Mouse (Mus musculus) lung, embryonic 14.5 days (tissue): ENCODE data around the gene Psmb2. TPM values are rescaled to one million over a fixed set of nuclear protein-coding genes. Genes with fewer than 3 reads are reported as not detected.

Experiments
- ATAC-seq: fragments of 200-750 bp; cut with Nextera tagmentation; 2 replicates; pipeline ENCODE4 v1.8.0; 2017; ENCODE audit warnings: mild to moderate bottlenecking, moderate TSS enrichment, moderate library complexity; ENCODE audit not compliant: insufficient read depth
- DNase-seq: peaks from one replicate; pipeline ENCODE4 v3.0.0-alpha.2; 2015
- H3K27ac ChIP-seq: fragments of 300-500 bp; sonication (generic); 2 replicates; pipeline ENCODE4 v1.5.1; 2014; ENCODE audit warnings: low read depth, mild to moderate bottlenecking, moderate library complexity
- H3K27me3 ChIP-seq: fragments of 300-500 bp; sonication (generic); 2 replicates; pipeline ENCODE4 v1.6.1; 2014; ENCODE audit warnings: low read length, control low read depth; ENCODE audit not compliant: insufficient read depth
- H3K36me3 ChIP-seq: fragments of 300-500 bp; sonication (generic); 2 replicates; pipeline ENCODE4 v1.6.1; 2014; ENCODE audit warnings: control low read depth; ENCODE audit not compliant: insufficient read depth
- H3K4me1 ChIP-seq: fragments of 300-500 bp; sonication (generic); 2 replicates; pipeline ENCODE4 v1.6.1; 2014; ENCODE audit warnings: antibody characterized with exemption, control low read depth; ENCODE audit not compliant: insufficient read depth
- H3K4me2 ChIP-seq: fragments of 300-500 bp; sonication (generic); 2 replicates; pipeline ENCODE4 v1.6.1; 2014; ENCODE audit warnings: mild to moderate bottlenecking
- H3K4me3 ChIP-seq: fragments of 300-500 bp; sonication (generic); 2 replicates; pipeline ENCODE4 v1.5.1; 2014; ENCODE audit warnings: low read depth, low read length
- H3K9ac ChIP-seq: fragments of 300-500 bp; sonication (generic); 2 replicates; pipeline ENCODE4 v1.6.1; 2014
- H3K9me3 ChIP-seq: fragments of 300-500 bp; sonication (generic); 2 replicates; pipeline ENCODE4 v1.6.1; 2016; ENCODE audit warnings: low read depth, low read length, control low read depth
- CTCF ChIP-seq: IDR thresholded peaks from 2 replicates; pipeline ENCODE4 v1.5.1; 2016; ENCODE audit warnings: antibody characterized with exemption, low read depth
- WGBS: fragments of 180-500 bp; shearing (Covaris S2); extraction: QIAGEN DNeasy Blood & Tissue Kit; methylation state at CpG from one replicate; pipeline ENCODE4 v1.1.7; 2014; 5-methylcytosine and 5-hydroxymethylcytosine counted together
- polyA plus RNA-seq: library from polyadenylated mRNA; unstranded; fragments of >200 nt; fragmentation: Nextera tagmentation; extraction: Ambion mirVana; gene quantifications from 2 replicates; pipeline ENCODE4 v1.2.1, GENCODE M21; 2014

Psmb2 gene
- polyA plus RNA-seq, 1 experiment from 2014 or later: 528 TPM

DNA sequence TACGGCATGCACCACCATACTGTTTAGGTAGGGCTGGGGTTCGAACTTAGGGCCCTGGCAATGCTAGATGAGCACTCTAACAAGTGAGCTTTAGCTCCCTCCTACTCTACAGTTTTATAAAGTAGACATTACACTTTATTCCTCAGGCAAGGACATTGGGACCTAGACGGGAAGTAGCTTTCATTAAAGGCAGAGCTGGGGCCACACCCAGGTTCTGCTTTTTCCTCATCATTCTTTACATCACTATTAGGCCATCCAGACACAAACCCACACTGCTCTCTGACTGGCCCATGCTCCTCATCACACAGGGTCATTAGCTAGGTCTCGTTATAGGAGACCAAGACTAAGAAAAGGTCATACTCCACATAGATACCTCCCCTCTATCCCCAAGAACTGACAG is 33.6 kb upstream of the Psmb2 start:
- no peaks in the 10 kb centered on the region for H3K9me3 ChIP-seq
- H3K36me3 ChIP-seq: no peaks in the 10 kb centered on the region
- no peaks in the 10 kb centered on the region for H3K4me1 ChIP-seq
- WGBS: 63% methylated on average over 4 of the region's 4 CpGs
- ATAC-seq (no peak), DNase-seq (no peak)
- H3K27me3 ChIP-seq: no peaks in the 10 kb centered on the region
- no peak for TF ChIP-seq CTCF
- no peak overlapping the region for H3K27ac ChIP-seq
- no peak overlapping the region for H3K4me3 ChIP-seq
- no peak overlapping the region for H3K9ac ChIP-seq
- no peak overlapping the region for H3K4me2 ChIP-seq

DNA sequence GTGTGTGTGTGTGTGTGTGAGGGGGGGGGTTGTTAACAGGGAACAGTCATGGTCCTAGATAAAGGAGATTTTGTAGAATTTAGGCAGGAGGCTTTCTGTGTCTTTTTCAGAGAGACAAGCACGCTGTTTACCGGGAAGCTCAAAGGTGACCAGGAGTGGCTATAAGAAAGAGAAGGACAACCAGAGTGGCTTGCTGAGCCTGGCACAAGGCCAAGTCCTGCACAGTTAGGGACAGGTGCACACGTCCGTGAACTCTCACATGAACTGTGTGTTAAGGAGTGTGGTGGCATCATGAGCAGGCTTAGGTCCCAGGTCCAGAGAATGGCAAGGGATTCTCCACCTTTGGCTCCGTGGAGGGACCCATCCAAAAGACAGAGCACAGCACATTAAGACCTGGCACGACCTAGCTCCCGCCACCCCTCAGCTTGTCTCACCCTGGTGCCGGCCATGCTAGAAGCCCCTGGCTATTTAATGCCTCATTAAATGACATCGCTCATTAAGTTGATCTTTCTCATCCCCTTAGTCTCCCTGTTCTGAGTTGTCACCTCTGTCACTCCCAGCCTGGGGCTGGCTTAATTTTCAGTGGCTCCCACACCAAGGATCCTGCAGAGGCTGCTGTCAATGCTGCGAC is 33.0 kb upstream of the Psmb2 start:
- no peaks in the 10 kb centered on the region for H3K27me3 ChIP-seq
- WGBS: 65% methylated on average over 10 of the region's 10 CpGs
- no peak overlapping the region for H3K4me3 ChIP-seq
- no peaks in the 10 kb centered on the region for H3K9me3 ChIP-seq
- H3K36me3 ChIP-seq: no peaks in the 10 kb centered on the region
- DNase-seq (no peak), ATAC-seq (no peak)
- no peak overlapping the region for H3K27ac ChIP-seq
- no peak for TF ChIP-seq CTCF
- H3K4me2 ChIP-seq: no peak overlapping the region
- no peaks in the 10 kb centered on the region for H3K4me1 ChIP-seq
- H3K9ac ChIP-seq: no peak overlapping the region

DNA sequence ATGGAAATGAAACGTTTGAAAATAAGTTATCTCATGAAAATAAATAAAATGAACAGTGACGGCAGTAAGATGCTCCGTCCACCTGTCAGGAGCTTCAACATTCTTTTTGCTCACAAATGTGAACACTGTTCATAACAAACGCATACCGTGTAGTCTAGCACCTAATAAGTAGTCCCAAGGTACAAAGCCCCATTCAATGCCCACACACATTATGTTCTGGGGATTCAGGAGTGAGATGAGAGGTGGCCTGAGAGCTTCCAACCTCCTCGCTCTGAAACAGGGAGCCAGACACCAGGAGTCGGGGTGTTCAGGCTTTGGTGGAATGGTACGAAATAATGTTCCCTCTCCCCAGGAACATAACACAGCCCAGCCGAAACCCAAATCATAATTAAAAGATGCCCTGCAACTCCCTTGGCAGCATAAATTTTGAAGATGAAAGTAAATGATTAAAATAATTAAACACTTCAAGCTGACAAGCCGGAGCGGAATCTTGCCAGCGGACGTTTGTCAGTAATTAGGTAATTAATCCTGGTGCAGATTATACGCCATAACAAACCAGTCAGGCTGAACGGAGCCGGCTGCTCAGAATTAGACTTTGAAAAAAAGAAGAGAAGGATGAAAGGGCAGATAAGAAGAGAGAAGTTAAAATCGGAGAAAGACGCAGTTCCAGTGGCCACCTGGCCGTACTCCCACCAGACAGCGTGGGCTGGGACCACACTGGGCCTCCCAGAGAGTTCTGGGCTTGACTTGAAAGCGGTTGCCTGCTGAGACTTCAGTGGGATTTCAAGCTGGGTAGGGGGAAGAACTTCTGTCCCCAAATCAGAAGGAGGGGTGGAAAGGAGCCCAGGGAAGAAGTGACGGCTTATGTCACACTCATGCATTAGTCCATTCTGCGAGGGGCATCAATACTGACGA is 29.2 kb upstream of the Psmb2 start:
- no peak overlapping the region for H3K4me2 ChIP-seq
- no peaks in the 10 kb centered on the region for H3K36me3 ChIP-seq
- H3K4me3 ChIP-seq: no peak overlapping the region
- DNase-seq (no peak), ATAC-seq (no peak)
- H3K9me3 ChIP-seq: no peaks in the 10 kb centered on the region
- WGBS: 26% methylated on average over 24 of the region's 24 CpGs
- TF ChIP-seq CTCF: no peak
- H3K9ac ChIP-seq: no peak overlapping the region
- H3K4me1 ChIP-seq: no peaks in the 10 kb centered on the region
- no peaks in the 10 kb centered on the region for H3K27me3 ChIP-seq
- H3K27ac ChIP-seq: no peak overlapping the region

DNA sequence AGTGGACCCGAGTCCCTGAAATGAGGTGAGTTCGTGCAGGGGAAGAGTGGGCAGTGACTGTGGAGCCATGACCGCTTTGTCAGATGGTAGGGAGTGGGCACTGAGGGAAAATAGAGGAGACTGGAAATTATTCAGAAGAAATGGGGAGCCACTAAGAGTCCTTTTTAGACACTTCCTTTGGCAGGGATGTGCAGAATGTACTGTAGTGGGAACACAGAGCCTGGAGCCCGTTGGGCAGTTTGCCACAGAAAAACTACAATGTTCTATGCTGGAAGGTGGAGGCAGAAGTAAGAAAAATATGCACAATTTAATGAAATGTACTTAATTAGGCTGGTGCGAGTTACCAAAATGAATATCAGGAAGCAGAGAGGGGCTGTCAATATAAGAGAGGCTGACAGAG is 24.3 kb upstream of the Psmb2 start:
- Histone ChIP-seq H3K27ac (no peak overlapping the region), H3K27me3 (no peaks in the 10 kb centered on the region), H3K9me3 (no peaks in the 10 kb centered on the region), H3K36me3 (no peaks in the 10 kb centered on the region), H3K4me2 (no peak overlapping the region), H3K4me3 (no peak overlapping the region), H3K4me1 (no peaks in the 10 kb centered on the region), H3K9ac (no peak overlapping the region)
- DNase-seq: no peak
- WGBS: 76% methylated on average over 5 of the region's 5 CpGs
- no peak for TF ChIP-seq CTCF
- ATAC-seq: no peak

DNA sequence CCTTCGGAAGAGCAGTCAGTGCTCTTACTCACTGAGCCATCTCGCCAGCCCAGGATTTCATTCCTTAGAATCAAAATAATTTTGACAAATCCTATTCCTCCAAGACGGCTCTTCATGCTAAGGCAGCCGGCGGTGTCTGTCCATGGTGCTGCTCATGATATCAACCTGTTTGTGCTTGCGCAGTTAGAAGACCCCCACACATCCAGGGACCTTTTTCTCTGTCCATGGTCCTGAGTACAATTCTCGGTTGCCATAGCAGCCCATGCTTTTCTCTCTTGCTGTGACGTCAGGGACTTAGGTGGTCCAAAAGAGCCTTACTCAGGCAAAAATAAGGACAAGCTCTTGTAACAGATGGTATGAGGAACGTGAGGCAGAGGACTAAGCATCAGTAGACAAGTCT is 22.1 kb upstream of the Psmb2 start:
- DNase-seq (peak; percentile 94), ATAC-seq (peak; percentile 75; the same call in 1 of the 2 replicates)
- Histone ChIP-seq H3K4me3 (no peak overlapping the region), H3K27ac (no peak overlapping the region), H3K4me1 (no peaks in the 10 kb centered on the region), H3K9me3 (no peaks in the 10 kb centered on the region), H3K27me3 (no peaks in the 10 kb centered on the region), H3K9ac (no peak overlapping the region), H3K4me2 (no peak overlapping the region), H3K36me3 (no peaks in the 10 kb centered on the region)
- TF ChIP-seq CTCF: no peak
- 8% methylated on average over 9 of the region's 9 CpGs for WGBS

DNA sequence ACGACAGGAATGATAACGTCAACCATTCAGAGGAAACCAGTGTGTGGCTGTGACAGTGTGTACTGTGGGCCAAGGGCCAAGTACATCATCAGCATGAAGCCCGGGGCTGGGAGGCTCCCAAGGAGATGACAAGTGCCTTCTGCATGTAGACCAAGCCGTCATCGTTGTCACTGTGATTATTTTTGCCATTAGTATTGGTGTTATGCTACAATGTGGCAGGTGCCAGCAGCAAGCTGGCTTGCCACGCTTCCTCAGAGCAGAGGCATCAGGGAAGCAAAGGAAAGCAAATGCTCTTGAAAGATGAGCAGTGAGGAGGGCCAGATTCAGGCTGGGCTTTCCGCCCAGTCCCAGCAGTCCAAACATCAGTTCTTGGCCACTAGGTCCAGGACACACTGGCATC is 16.2 kb upstream of the Psmb2 start:
- H3K4me3 ChIP-seq: no peak overlapping the region
- no peak overlapping the region for H3K4me2 ChIP-seq
- WGBS: 62% methylated on average over 7 of the region's 7 CpGs
- no peak for TF ChIP-seq CTCF
- ATAC-seq (no peak), DNase-seq (no peak)
- no peaks in the 10 kb centered on the region for H3K9me3 ChIP-seq
- no peak overlapping the region for H3K27ac ChIP-seq
- no peaks in the 10 kb centered on the region for H3K4me1 ChIP-seq
- H3K9ac ChIP-seq: no peak overlapping the region
- H3K36me3 ChIP-seq: no peaks in the 10 kb centered on the region
- H3K27me3 ChIP-seq: no peaks in the 10 kb centered on the region

DNA sequence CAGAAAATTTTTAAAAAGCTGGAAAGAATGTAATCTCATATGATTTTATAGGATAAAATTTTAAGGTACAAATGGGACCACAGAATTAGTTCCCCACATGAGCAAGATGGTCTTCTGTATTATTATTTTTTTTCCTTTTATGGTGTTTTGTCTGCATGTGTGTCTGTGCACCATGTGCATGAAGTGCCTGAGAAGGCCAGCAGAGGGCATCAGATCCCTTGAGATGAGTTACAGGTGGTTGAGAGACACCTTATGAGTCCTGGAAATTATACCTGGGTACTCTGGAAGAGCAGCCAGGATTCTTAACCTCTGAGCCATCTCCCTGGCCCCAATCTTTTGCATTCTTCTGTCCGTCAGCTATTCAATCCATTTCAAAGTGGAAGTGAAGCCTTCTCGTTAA is 10.4 kb upstream of the Psmb2 start:
- ATAC-seq: no peak
- no peak for DNase-seq
- WGBS: 93% methylated on average over 2 of the region's 2 CpGs

More for the DNA sequence above, 10.4 kb upstream of the Psmb2 start:
- no peaks in the 10 kb centered on the region for H3K4me1 ChIP-seq
- H3K9me3 ChIP-seq: peaks cover 3% of the 10 kb centered on the region; the same call in 1 of the 2 replicates
- TF ChIP-seq CTCF: no peak; the same call in 1 of the 2 replicates
- H3K9ac ChIP-seq: no peak overlapping the region
- no peaks in the 10 kb centered on the region for H3K36me3 ChIP-seq
- H3K27ac ChIP-seq: no peak overlapping the region
- no peaks in the 10 kb centered on the region for H3K27me3 ChIP-seq
- no peak overlapping the region for H3K4me2 ChIP-seq
- H3K4me3 ChIP-seq: no peak overlapping the region
